Mouse (Mus musculus): Measurements from ENCODE around the gene Sh3yl1.

Sh3yl1 gene

DNA sequence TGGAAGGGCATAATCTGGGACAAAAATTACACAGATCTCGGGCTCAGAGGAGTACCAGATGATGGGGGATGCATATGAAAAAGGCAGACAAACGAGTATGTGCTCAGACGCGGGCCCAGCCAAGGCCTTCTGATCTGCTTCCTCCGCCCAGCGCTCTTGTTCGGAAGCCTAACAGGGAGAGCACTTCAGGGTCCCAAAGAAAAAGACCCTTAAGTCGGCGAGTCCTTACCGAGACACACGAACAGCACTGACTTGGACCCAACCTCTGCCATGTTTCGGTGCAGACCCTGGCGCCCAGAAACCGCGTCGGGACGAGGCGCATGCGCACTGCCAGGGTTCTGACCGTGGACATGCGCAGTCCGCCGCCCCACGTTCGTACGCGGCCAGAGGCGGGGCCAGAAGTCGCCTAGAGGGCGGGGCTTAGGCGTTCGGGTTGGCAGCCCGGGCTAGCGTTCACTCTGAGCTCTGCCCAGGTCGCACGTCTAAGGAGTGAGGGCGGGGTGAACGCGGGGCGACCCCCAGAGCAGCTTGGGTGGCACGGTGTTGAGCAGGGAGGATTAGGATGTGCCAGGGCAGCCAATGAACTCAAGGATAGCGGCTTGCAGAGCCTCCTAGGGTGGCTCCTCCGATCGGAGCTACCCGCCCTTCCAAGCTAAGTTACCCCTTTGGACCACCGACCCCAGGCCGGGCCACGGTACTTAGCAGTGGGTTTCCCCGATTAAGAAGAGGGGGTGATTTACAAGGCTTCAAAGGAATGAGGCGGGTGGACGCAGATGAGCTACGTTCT, at the start of gene Sh3yl1, which contains the start of gene Acp1:
Gene Sh3yl1 (plus strand): TSS at position 408 of the 787 bp plus-strand sequence.
Gene Acp1 (minus strand): TSS at position 329 of the 787 bp plus-strand sequence.
- peak; percentile 61 for DNase-seq (ENCODE audit: extremely low spot score, low read depth, low spot score)

DNA sequence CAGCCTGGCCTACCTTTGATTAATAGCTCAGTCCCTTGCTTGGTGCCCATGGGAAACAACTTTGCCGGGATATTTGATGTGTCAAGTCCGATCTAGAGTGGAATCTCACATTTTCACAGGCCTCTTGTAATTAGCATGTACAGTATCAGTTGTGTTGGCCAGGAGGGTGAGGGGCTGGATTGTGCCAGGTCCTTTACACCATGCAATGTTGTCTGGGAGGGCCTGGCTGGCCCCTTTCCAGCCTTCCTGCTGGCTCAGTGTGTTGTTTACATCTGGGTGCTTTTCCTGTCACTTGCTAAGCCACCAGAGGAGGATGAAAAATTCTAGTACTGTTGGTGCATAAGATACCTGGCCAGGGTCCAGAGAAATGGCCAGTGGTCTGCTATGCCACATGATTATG, 47.1 kb upstream of the Sh3yl1 start:
- no peak for DNase-seq (ENCODE audit: extremely low spot score, low read depth, low spot score)

DNA sequence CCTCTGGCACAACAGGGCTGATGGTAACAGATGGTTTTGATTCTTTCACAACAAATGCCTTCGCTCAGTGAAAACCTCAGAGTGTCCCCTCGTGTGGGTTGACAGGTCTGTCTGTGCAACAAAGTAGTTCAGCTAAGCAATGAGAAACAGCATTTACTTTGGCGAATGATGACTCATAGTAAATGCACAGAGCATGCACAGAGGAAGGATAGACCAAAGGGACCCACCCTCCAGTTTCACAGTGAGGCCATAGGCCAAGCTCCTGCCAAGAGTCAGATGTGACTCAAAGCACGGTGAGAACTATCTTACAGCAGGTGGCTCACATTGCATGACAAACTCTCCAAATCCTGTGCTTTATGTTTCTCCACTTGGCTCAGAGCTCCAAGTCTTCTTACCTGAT, 45.7 kb upstream of the Sh3yl1 start:
- no peak for DNase-seq (ENCODE audit: extremely low spot score, low read depth, low spot score)

DNA sequence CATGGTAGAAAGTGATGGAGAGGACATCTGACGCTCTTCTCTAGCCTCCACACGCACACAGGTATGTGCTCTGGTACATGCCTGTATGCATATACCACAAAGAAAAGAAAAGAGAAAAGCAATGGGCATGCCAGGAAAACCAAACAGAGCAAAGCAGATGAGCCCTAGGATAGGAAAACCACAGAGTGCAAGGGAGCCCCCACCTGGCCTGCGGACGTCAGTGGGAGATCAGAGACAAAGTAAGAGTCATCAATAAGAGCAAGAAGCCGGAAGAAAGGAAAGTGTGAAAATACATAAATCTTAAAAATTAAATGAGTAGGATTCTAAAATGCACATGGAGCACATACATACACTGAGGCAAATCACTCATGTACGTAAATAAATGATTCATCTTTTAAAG, 32.0 kb upstream of the Sh3yl1 start:
- DNase-seq (ENCODE audit: extremely low spot score, low read depth, low spot score), result no peak

DNA sequence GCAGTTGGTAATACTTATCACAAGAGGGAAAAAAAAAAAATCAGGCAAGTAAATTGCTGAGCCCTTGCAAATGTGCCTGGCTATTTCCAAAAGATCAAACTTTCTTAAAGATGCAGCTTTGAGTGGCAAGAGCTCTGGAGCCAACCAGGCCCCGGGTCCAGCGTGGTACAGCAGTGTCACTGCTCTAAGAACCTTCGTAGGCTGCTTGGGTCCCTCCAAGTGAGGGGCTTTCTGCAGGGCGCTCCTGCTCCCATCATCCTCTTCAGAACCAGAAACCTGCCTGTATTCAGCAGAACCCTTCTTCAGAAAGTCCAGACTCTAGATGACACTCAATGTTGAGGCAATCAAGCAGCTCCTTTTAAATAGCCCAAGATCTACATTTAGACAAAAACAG, 27.9 kb upstream of the Sh3yl1 start:
- no peak for DNase-seq (ENCODE audit: extremely low spot score, low read depth, low spot score)

DNA sequence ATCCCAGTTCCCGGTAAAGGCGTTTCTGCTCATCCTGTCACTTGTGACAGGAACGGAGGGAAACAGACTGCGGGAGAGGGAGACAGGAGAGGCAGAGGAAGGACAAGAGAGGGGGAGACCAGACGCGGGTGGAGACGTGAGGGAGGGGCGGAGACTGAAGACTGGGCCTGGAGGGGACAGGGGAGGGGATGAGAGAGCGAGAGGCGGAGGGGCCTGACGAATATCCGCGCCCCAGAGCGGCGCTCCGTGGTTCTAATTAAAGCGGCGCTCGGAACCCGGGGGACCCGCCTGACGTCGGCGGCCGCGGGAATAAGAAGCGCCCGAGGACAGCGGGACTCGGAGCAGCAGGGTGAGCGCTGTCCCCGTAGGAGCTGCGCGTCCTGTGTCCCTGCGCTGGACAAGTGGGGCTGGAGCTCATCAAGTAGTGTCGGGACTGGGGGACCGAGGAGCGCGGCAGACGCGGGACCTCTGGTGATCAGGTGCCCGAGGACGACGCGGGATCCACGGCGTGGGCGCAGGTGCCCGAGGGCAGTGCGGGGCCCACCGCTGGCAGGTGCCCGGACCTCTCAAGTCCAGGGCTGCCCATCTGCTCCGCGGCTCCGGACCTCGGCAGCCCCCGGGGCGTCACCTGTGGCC, 27.4 kb upstream of the Sh3yl1 start, which contains the start of gene Alkal2:
Gene Alkal2 (plus strand): TSS at position 337 of the 636 bp plus-strand sequence.
- DNase-seq (ENCODE audit: extremely low spot score, low read depth, low spot score), result no peak

DNA sequence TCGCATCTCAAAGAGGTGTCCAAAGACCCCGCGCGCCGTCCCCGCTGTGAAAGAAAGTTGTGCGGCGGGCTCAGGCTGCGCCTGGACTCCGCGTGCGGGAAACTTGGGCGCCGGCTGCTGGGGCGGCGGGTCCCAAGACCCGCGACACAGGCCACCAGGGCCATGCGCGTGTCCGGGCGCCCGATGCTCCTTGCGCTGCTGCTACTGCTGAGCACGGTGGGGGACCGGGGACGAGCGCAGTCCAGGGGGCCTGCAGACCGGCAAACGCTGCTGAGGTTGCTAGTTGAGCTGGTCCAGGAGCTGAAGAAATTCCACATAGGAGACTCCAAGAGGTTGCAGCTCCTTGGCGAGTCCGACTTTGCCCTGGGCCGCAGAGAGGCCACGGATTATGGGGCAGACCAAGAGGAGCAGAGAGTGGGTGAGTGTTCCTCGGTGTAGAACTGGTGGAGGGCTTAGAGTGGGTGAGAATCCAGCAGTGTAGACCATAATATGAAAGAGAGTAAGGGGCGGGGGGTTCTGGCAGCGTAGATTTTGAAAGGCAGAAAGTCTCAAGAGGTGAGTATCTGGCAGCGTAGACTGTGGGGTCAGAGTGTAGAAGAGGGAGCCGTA, 26.7 kb upstream of the Sh3yl1 start:
- DNase-seq (ENCODE audit: extremely low spot score, low read depth, low spot score), result no peak

DNA sequence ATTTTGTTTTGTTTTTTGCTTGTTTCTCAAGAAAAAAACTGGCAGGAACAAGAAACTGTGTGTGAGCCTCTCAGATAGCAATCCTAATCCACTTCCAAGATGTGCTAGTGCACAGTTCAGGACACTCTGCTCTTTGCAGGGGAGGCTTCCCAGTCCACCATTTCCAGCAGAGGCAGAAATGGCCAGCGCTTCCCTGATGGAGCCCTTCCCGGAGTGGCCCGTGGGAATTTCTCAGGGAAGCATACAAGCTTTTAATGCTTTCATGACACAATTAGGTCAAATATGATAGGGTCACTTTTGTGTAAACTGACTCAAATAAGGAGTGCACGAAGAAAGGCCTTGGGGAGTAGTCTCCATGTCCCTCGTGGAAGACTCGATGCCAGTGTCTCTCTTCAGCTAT, 25.6 kb upstream of the Sh3yl1 start:
- no peak for DNase-seq (ENCODE audit: extremely low spot score, low read depth, low spot score)

DNA sequence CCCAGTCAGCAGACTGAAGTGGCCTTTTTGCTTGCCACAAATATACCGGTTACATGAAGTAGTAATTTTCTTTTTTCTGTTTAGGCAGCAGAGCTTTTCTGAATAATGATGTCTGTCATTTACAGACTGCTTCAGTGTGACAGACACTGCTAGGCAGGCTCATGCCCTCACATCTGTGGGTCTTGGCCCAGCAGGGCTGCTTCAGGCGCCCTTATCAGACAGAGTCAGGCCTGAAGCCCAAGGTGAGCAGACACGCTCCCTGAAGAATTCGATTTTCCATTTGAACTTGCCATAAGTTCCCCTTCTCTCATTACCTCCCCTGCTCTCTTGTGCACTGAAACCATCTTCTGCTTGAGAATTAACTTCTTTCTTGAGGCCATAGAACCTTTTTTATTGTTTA, 23.5 kb upstream of the Sh3yl1 start:
- DNase-seq (ENCODE audit: extremely low spot score, low read depth, low spot score), result no peak

DNA sequence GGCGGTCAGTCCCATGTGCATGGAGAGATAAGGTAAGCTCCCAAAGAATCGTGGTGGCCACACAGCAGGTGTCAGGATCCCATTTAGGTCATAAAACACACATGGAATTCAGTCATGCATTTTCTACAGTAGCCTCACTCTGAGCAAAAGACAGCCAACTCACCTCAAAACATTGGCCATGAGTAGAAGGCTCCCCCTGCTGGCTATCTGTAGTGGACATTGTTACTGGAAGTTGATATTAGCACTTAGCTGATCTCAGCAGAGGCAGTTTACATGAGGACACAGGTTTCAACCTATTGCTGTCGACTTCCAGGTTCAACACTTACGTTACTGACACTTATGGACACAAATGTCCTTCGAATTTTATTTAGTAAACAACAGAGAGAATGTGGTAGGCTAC, 21.4 kb upstream of the Sh3yl1 start:
- DNase-seq (ENCODE audit: extremely low spot score, low read depth, low spot score), result peak; percentile 56

DNA sequence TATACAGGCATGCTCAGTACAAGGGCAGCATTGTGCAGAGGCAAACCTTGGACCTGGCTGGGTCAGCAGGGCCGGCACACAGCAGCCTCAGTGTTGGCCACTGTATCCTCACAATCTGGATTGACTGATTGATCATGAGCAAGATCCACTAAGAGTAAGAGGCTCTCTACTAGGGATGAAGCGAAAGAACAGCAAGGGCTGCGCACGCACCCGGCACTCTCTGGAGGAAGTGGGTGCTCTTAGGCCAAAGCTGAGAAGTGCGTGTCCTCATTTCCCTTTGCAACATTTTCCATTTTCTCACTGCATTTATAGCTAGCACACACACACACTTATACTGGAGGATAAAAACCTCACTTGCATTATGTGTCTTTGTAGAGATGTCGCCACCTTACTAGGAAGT, 20.0 kb upstream of the Sh3yl1 start:
- no peak for DNase-seq (ENCODE audit: extremely low spot score, low read depth, low spot score)

DNA sequence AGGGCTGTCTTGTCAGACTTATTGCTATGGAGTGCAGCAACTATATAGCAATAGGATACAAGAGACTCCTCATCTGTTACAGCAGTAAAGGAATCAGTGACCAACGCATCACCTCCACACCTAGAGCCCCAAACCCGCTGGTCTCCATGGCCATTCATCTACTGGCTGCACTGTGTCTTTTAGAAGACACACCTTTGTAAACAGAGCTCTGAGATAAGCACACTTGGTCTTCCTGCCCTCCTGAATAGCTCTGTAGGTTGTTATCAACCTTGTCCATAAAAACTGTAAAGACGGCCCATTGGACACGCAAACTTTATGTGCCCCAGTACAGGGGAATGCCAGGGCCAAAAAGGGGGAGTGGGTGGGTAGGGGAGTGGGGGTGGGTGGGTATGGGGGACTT, 14.4 kb upstream of the Sh3yl1 start:
- DNase-seq (ENCODE audit: extremely low spot score, low read depth, low spot score), result no peak

DNA sequence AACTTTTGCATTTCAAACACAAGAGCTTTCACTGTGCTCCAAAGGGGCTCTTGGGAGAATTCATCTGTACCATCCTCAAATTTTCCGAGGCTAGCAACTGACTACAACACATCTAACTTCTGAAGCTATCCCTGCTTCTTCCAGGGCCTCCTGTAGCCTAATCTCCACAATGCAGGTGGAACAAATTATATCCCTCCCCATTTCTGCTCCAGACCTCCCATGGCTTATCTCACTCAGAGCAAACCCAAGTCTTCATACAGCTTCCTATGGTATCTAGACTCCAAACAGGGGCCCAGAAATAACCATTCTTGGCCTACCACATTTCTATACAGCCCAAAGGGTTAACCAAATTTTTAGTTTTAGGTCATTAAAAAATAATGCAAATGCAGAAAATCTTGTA, 2.8 kb upstream of the Sh3yl1 start:
- DNase-seq (ENCODE audit: extremely low spot score, low read depth, low spot score), result no peak

DNA sequence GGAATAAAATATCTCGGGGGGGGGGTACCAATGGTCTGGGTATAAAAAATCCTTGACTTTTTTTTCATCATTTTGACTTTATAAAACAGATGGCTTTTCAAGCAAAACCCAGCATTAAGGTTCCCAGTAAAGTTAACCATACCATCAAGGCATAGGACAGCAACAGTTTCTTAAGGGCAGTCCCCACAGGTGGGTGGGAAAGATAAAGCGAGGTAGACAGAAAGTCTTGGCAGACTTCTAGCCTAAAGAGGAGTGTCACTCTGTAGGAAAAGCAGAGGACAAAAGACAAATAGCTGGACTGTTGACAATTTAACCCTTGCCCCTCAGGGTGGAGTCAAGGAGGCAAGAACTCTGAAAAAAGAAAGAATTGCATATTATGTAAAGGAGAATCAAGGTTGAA, 1.6 kb upstream of the Sh3yl1 start:
- no peak for DNase-seq (ENCODE audit: extremely low spot score, low read depth, low spot score)

DNA sequence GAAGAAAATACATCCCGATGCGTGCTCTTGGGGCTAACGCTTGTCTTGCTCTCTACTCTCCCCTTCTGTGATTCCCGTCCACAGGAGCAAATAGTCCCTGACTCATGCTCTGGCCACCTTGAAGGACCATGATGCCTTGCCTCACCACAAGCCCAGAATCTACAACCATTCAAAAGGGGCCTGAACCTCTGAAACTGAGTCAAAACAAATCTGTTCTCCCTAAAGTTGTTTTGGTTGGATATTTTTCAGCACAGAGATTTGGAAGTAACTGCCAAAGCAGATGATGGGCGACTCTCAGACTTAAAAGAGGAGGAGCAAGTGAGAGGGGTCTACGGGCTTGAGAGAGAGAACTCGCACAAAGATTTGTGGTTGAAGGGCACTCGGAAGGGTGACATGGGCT, 608 bp upstream of the Sh3yl1 start:
- no peak for DNase-seq (ENCODE audit: extremely low spot score, low read depth, low spot score)

DNA sequence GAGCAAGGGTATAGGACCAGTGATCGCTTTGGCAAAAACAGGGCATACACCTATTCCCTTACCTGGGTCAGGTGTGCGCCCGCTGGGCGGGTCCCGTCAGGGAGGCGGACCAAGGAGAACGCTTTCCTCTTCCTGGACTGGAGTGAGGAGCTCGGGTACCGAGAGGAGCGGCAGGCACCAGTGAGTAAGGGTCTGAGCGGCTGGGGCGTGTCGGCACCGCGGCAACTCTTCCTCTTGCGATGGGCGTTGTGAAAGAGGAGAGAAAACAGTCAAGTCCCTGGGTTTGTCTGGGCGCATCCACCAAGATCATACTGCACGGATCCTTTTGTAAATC, 547 bp downstream of the Sh3yl1 start:
- DNase-seq (ENCODE audit: extremely low spot score, low read depth, low spot score), result no peak

DNA sequence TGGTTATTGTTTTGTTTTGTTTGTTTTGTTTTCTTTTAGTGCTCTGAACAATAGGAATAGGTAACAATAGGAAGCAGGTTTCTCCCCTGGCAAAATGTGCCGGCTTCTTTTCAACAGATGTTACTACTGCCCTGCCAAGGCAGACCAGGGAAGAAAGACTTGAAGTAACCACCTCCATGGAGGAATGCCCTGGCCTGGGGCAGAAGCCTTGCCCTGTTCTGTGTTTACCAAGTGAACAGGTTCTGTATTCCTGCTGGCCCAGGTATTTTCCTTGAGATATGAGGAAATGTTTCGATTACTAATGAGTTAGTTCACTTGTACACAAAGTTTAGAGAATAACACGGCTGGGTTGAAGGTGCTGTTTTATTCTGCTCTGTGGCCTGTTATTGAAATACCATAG, 1.4 kb downstream of the Sh3yl1 start:
- no peak for DNase-seq (ENCODE audit: extremely low spot score, low read depth, low spot score)

DNA sequence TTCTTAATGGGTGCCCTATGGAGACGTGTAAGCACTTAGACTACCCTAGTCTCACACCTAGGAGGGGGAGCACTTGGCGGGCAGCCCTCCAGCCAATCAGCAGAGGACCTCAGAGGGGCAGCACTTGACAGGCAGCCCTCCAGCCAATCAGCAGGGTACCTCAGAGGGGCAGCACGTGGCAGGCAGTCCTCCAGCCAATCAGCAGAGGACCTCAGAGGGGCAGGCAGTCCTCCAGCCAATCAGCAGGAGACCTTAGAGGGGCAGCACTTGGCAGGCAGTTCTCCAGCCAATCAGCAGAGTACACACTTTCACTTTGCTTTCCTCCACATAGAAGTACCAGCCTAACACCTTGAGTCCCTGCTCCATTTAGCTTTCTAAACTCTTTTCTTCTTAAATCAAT, 10.9 kb downstream of the Sh3yl1 start:
- DNase-seq (ENCODE audit: extremely low spot score, low read depth, low spot score), result no peak

DNA sequence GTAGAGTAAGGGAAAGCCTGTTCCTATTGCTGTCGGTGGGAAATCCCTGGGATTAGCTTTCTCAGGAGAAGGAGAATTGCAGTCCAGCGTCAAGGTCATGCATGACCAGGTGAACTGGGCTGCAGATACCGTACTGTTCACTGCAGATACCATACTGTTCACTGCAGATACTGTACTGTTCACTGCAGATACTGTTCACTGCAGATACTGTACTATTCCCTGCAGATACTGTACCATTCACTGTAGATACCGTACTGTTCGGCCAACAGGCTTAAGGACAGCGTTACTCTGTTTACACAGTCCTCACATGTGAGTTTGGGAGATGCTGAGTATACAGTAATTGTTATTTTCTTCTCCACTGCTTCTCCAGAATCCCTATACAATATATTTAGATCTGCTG, 16.7 kb downstream of the Sh3yl1 start:
- no peak for DNase-seq (ENCODE audit: extremely low spot score, low read depth, low spot score)

DNA sequence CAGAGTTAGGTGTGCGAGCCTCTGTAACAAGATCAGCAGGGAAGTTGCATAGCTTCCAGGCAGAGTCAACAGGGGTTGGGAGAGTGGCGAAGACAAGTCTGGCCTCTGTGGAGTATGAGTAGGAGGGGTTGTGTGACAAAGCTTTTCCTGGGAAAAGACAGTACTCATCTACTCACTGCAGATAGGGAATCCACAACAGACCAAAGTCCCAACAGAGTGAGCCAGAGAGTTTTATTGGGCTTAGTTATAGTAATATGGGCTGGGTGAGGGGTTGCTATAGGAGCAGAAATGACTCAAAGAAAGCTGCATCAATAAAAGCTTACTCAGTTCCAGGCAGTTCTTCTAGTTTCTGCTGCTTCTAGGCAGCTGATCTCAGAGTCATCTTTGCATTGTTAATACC, 21.8 kb downstream of the Sh3yl1 start:
- DNase-seq (ENCODE audit: extremely low spot score, low read depth, low spot score), result no peak

DNA sequence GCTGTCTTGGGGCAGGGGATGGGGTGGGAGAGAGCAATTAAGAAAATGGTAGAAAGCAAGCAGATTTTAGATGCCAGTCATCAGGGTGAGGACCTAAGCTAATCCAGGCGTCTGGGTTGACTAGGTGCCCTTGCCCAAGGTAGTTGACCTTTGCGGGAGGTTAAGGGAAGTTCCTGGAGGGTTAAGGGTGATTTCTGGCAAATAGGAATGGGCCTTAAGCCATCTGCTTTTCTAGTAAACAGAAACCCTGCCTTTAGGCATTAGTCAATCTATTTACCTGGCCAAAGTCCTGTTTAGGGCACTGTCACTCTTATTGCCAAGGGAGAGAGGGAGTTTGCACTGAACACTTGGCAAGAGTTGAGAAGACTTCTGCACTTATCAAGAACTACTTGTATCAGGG, 25.4 kb downstream of the Sh3yl1 start:
- no peak for DNase-seq (ENCODE audit: extremely low spot score, low read depth, low spot score)

Measured in hindlimb bud, embryonic 11.5 days (tissue).